Mouse (Mus musculus) intestine, postnatal 0 days (tissue): ENCODE results near the gene Sp7. TPM values are rescaled to one million over a fixed set of nuclear protein-coding genes. Genes with fewer than 3 reads are reported as not detected.

Source experiments
- ATAC-seq: fragments of 200-750 bp; cut with Nextera tagmentation; 2 replicates; pipeline ENCODE4 v1.8.0; 2017; ENCODE audit warnings: mild to moderate bottlenecking, moderate TSS enrichment, moderate library complexity
- H3K27ac ChIP-seq: fragments of 300-500 bp; sonication (generic); 2 replicates; pipeline ENCODE4 v1.5.1; 2014; ENCODE audit warnings: mild to moderate bottlenecking, low read depth, low read length, moderate library complexity
- H3K27me3 ChIP-seq: fragments of 300-500 bp; sonication (generic); replicated peaks from 2 replicates; pipeline ENCODE4 v1.6.1; 2014; ENCODE audit warnings: low read length, mixed read lengths; ENCODE audit not compliant: control insufficient read depth, insufficient read depth
- H3K36me3 ChIP-seq: fragments of 300-500 bp; sonication (generic); 2 replicates; pipeline ENCODE4 v1.6.1; 2014; ENCODE audit warnings: mild to moderate bottlenecking, moderate library complexity; ENCODE audit not compliant: control insufficient read depth, insufficient read depth
- H3K4me1 ChIP-seq: fragments of 300-500 bp; sonication (generic); replicated peaks from 2 replicates; pipeline ENCODE4 v1.6.1; 2014; ENCODE audit warnings: antibody characterized with exemption, low read length, mixed read lengths; ENCODE audit not compliant: control insufficient read depth, insufficient read depth
- H3K4me2 ChIP-seq: fragments of 300-500 bp; sonication (generic); replicated peaks from 2 replicates; pipeline ENCODE4 v1.6.1; 2014; ENCODE audit warnings: low read depth, mild to moderate bottlenecking, moderate library complexity
- H3K4me3 ChIP-seq: fragments of 300-500 bp; sonication (generic); 2 replicates; pipeline ENCODE4 v1.5.1; 2014; ENCODE audit warnings: low read depth, low read length
- H3K9ac ChIP-seq: fragments of 300-500 bp; sonication (generic); 2 replicates; pipeline ENCODE4 v1.6.1; 2014; ENCODE audit warnings: mild to moderate bottlenecking, low read depth, low read length
- H3K9me3 ChIP-seq: fragments of 300-500 bp; sonication (generic); 2 replicates; pipeline ENCODE4 v1.6.1; 2016; ENCODE audit warnings: mixed run types; ENCODE audit not compliant: control insufficient read depth
- CTCF ChIP-seq: sonication (generic); IDR thresholded peaks from 2 replicates; pipeline ENCODE4 v1.5.1; 2016; ENCODE audit warnings: low read depth, mild to moderate bottlenecking, control low read depth, antibody characterized with exemption, moderate library complexity
- WGBS: fragments of 180-500 bp; shearing (Covaris S2); extraction: QIAGEN DNeasy Blood & Tissue Kit; methylation state at CpG from one replicate; pipeline ENCODE4 v1.1.7; 2014; 5-methylcytosine and 5-hydroxymethylcytosine counted together
- polyA plus RNA-seq: library from polyadenylated mRNA; unstranded; fragments of >200 nt; fragmentation: Nextera tagmentation; extraction: Ambion mirVana; gene quantifications from 2 replicates; pipeline ENCODE4 v1.2.1, GENCODE M21; 2015

Sp7 gene
- polyA plus RNA-seq, 1 experiment from 2014 or later, result 0.14 TPM

- H3K27me3 ChIP-seq, result peaks cover 24% of the 10 kb centered on the region
- no peaks in the 10 kb centered on the region for H3K36me3 ChIP-seq
- 52% methylated on average over 2 of the region's 2 CpGs for WGBS
- H3K27ac ChIP-seq, result no peak overlapping the region
- no peaks in the 10 kb centered on the region for H3K9me3 ChIP-seq
- no peak overlapping the region for H3K4me2 ChIP-seq
- no peaks in the 10 kb centered on the region for H3K4me1 ChIP-seq
- no peak for ATAC-seq
- no peak overlapping the region for H3K9ac ChIP-seq
- peak; percentile 47 for TF ChIP-seq CTCF
- H3K4me3 ChIP-seq, result no peak overlapping the region
Measured at GRCm38 (mm10) chr15:102352177-102352576, 14.8 kb downstream of the Sp7 start.

DNA sequence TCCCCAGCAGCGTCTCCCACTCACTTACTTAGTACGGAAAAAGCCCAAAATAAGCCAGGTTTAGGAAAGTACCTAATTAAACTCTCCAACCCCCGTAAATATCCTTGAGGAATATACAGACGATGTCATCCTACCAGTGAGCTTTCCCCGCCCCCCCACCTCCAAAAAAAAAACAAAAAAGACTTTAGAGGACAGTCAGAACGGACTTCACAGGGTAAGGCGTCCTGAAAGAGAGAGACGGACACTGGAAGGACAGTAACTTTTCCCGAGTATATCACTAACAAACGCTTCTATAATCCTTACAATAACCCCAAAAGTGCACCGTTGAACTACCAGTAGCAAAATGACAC, 16.1 kb downstream of the Sp7 start:
- H3K4me2 ChIP-seq, result peak overlapping the region; percentile 90
- no peaks in the 10 kb centered on the region for H3K9me3 ChIP-seq
- WGBS, result 6% methylated on average over 11 of the region's 11 CpGs
- peak overlapping the region; percentile 78 for H3K9ac ChIP-seq
- peaks cover 11% of the 10 kb centered on the region; the same call in 1 of the 2 replicates for H3K27me3 ChIP-seq
- H3K4me3 ChIP-seq, result peak overlapping the region; percentile 81
- no peaks in the 10 kb centered on the region; the same call in 1 of the 2 replicates for H3K36me3 ChIP-seq
- H3K27ac ChIP-seq, result peak overlapping the region; percentile 46; the same call in 1 of the 2 replicates
- TF ChIP-seq CTCF, result no peak
- no peaks in the 10 kb centered on the region for H3K4me1 ChIP-seq
- ATAC-seq, result 0 out of 2 replicates have a peak, but pooled peaks have one; percentile 20

GRCm38 (mm10) chr15:102350138-102350941, 16.6 kb downstream of the Sp7 start, which contains the start of gene Aaas:
Gene Aaas (minus strand): TSS chr15:102350771.
- peak within 1 kb of the TSS; percentile 46; the same call in 1 of the 2 replicates for H3K27ac ChIP-seq
- TF ChIP-seq CTCF, result peak; percentile 93
- H3K4me3 ChIP-seq, result peak within 1 kb of the TSS; percentile 81
- H3K27me3 ChIP-seq, result peaks cover 5% of the 10 kb centered on the region; the same call in 1 of the 2 replicates
- H3K4me1 ChIP-seq, result no peaks in the 10 kb centered on the region
- no peaks in the 10 kb centered on the region for H3K9me3 ChIP-seq
- peaks cover 6% of the 10 kb centered on the region; the same call in 1 of the 2 replicates for H3K36me3 ChIP-seq
- ATAC-seq, result peak; percentile 93
- H3K9ac ChIP-seq, result peak within 1 kb of the TSS; percentile 78
- peak within 1 kb of the TSS; percentile 90 for H3K4me2 ChIP-seq
- WGBS, result under 1% methylated on average over 56 of the region's 56 CpGs

DNA sequence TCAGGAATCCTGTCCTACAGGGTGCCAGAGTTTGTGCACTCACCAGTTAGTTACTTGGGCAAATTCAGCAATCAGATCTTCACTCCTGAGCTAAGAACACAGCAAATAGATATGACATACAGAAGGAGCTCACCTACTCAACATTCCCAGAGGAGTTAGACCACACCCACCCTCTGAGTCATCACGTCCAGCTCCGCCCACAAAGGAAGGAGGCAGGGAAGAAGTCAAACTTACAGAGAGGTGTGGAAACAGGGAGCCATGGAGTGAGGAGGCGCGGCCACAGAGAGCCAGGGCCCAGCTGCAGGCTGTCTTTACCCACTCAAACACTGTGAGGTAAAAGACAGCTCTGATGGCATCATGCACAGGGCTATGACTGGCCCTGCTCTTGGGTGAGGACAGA, 20.5 kb downstream of the Sp7 start:
- Histone ChIP-seq H3K9me3 (no peaks in the 10 kb centered on the region), H3K27me3 (no peaks in the 10 kb centered on the region), H3K4me1 (no peaks in the 10 kb centered on the region), H3K36me3 (peaks cover 16% of the 10 kb centered on the region; the same call in 1 of the 2 replicates), H3K4me3 (no peak overlapping the region), H3K27ac (no peak overlapping the region), H3K4me2 (no peak overlapping the region), H3K9ac (no peak overlapping the region)
- no peak for TF ChIP-seq CTCF
- WGBS, result 51% methylated on average over 4 of the region's 4 CpGs
- no peak for ATAC-seq

- no peaks in the 10 kb centered on the region for H3K27me3 ChIP-seq
- ATAC-seq, result no peak
- H3K9me3 ChIP-seq, result no peaks in the 10 kb centered on the region
- H3K4me1 ChIP-seq, result no peaks in the 10 kb centered on the region
- no peak overlapping the region for H3K27ac ChIP-seq
- TF ChIP-seq CTCF, result no peak
- peaks cover 20% of the 10 kb centered on the region; the same call in 1 of the 2 replicates for H3K36me3 ChIP-seq
- WGBS, result 91% methylated on average over 3 of the region's 3 CpGs
- no peak overlapping the region for H3K4me2 ChIP-seq
- no peak overlapping the region for H3K4me3 ChIP-seq
- H3K9ac ChIP-seq, result no peak overlapping the region
Measured at GRCm38 (mm10) chr15:102344490-102344889, 22.5 kb downstream of the Sp7 start.

- no peak overlapping the region for H3K27ac ChIP-seq
- ATAC-seq, result no peak
- H3K4me1 ChIP-seq, result no peaks in the 10 kb centered on the region
- peaks cover 48% of the 10 kb centered on the region for H3K36me3 ChIP-seq
- no peak overlapping the region for H3K4me2 ChIP-seq
- no peak overlapping the region for H3K4me3 ChIP-seq
- TF ChIP-seq CTCF, result peak; percentile 75
- no peak overlapping the region for H3K9ac ChIP-seq
- H3K9me3 ChIP-seq, result no peaks in the 10 kb centered on the region
- no peaks in the 10 kb centered on the region for H3K27me3 ChIP-seq
- 13% methylated on average over 1 of the region's 1 CpGs for WGBS
Measured at GRCm38 (mm10) chr15:102341580-102341979, 25.4 kb downstream of the Sp7 start.
